Mouse (Mus musculus) CH12.LX (cell line): ENCODE measurements around the gene Gna11.

ENCODE experiments used
- CHD2 ChIP-seq: IDR thresholded peaks from 2 replicates; pipeline ENCODE4 v1.6.1; 2011; ENCODE audit warnings: low read length, improper control_type of control experiment
- CTCF ChIP-seq, 2 experiments: IDR thresholded peaks in 1 of 2; conservative IDR thresholded peaks in 1 of 2; 2 replicates each; pipeline ENCODE4 v1.5.1; 2011 to 2012; ENCODE audit warnings: low read depth in 2 of 2, low read length in 2 of 2, improper control_type of control experiment in 1 of 2, inconsistent platforms in 1 of 2, mild to moderate bottlenecking in 1 of 2, moderate library complexity in 1 of 2
- HCFC1 ChIP-seq: IDR thresholded peaks from 2 replicates; pipeline ENCODE4 v1.6.1; 2012; ENCODE audit warnings: low read depth, mild to moderate bottlenecking, inconsistent platforms, low read length, improper control_type of control experiment

DNA sequence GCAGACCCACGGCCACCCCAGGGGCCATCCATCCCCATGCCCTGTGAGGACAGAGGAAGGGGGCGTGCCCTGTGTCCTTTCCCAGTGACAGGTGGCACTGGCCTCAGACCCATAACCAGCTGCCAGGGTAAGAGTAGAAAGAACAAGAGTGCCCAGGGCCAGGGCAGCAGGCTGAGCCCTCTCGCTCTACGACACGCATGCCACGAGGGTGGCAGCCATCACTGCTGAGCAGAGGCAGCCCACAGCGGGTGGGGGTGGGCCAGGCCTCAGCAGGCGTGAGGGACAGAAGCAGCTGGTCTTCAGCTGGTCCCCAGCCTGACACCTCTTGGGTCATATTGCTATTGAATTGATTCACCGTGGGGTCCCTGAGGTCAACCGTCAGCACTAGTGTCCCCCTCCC lies 58.5 kb downstream of the Gna11 start:
- TF ChIP-seq CTCF (conservative IDR thresholded peaks at IDR 0.05 in 1 of 2, IDR thresholded peaks at IDR 0.05 in 1 of 2; ENCODE audit: low read depth in 2 of 2, low read length in 2 of 2) (no peak), HCFC1 (no peak), CHD2 (no peak)
